Mouse (Mus musculus) layer of hippocampus, adult 2 months (tissue): ENCODE data around the gene Macrod2. TPM values are rescaled to one million over a fixed set of nuclear protein-coding genes. Genes with fewer than 3 reads are reported as not detected.
"Not testable (repeated sequence)": the region's sequence is repeated elsewhere in the genome, so short reads cannot be mapped to it uniquely, and the experiment has no call there.

Source experiments
- DNase-seq, 2 experiments: peaks; one replicate each; pipeline ENCODE4 v3.0.0; 2022; ENCODE audit warnings: low spot score in 2 of 2
- H3K27ac ChIP-seq: fragments of 200-600 bp; 2 replicates; pipeline ENCODE4 v1.8.1; 2022
- H3K4me3 ChIP-seq: fragments of 200-600 bp; 2 replicates; pipeline ENCODE4 v1.8.1; 2022; ENCODE audit warnings: mild to moderate bottlenecking
- CTCF ChIP-seq: fragments of 200-600 bp; conservative IDR thresholded peaks from 2 replicates; pipeline ENCODE4 v1.8.1; 2022; ENCODE audit warnings: antibody characterized with exemption, mild to moderate bottlenecking, moderate library complexity
- total RNA-seq, 2 experiments: library from RNA; stranded (reverse); gene quantifications; 2 replicates each; pipeline ENCODE4 v1.2.3; 2021

Macrod2 gene
- total RNA-seq, 2 experiments from 2014 or later: 47.4 to 55.5 TPM

DNA sequence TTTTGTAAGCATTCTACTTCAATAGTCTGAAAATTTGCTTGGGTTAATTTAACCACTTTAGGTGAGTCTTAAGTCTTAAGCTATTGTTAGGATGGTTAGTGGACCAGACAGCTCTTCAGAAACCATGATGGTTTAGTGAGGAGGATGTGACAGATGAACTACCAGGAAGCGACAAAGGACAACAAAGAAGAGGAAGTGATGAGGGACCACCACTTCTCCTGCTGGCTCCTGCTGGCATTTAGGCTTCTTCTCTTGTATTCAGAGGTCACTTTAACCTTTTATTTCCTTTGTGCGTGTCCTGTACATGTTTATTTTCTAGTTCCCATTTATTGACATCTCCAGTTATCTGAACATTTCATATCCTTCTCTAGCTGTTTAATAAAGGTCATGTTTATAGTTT lies 295.8 kb downstream of the Macrod2 start:
- no peak for TF ChIP-seq CTCF
- DNase-seq: no peak
- Histone ChIP-seq H3K4me3 (no peak overlapping the region), H3K27ac (no peak overlapping the region)

DNA sequence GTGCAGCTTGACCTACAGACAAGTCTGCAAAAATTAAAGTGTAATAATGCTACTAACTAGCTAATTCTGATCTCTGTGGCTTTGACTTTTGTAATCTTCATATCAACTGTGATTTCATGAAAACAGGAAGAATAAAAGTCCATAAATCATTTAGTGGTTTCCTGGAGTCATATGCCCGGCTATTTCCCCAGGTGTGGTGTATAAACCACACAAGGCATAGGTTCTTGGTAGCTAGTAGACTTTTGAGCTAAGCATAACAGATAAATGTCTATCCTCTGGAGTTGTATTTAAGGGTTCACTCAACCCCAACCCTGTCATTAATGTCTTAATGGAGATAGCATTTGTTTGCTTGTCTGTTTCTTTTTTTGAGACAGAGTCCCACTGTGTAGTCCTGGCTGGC lies 296.3 kb downstream of the Macrod2 start:
- H3K27ac ChIP-seq: no peak overlapping the region
- no peak for TF ChIP-seq CTCF
- DNase-seq: no peak

DNA sequence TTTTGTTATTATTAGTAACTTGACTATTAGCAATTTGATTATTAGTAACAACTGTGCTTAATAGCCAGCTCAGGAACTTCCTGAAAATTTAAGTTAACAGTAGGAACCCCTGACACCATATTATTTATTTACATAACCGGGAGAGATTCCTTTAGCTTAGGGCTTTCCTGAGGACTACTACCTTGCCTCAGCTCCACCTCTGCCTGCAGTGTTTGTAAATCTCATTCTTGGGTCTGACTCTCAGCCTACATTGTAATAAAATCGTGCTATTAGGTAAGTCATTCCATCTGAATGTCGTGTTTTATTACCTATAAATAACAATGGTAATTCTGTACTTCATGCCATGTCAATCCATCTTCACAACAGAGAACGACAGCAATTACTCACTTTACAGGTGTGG lies 297.4 kb downstream of the Macrod2 start:
- Histone ChIP-seq H3K27ac (no peak overlapping the region), H3K4me3 (no peak overlapping the region)
- DNase-seq: no peak
- no peak for TF ChIP-seq CTCF

More for the DNA sequence above, 296.3 kb downstream of the Macrod2 start:
- no peak overlapping the region for H3K4me3 ChIP-seq

DNA sequence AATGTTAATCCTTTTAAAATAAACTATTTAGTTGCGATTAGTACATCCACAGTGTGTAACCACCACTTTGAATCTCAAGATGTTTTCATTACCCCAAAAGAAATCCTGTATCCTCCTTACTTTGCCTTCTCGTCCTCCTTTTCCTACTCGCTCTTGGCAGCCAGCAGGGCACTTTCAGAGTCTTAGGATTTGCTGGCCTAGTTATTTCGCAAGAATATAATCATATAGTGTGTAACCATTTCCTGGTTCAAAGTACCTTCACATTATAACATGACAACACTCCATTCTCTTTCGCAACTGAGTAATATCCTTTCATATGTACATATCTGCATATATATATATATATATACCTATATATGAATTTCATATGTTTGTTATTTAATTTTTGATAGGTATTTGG lies 298.7 kb downstream of the Macrod2 start:
- Histone ChIP-seq H3K27ac (no peak overlapping the region), H3K4me3 (no peak overlapping the region)
- no peak for TF ChIP-seq CTCF
- no peak for DNase-seq

DNA sequence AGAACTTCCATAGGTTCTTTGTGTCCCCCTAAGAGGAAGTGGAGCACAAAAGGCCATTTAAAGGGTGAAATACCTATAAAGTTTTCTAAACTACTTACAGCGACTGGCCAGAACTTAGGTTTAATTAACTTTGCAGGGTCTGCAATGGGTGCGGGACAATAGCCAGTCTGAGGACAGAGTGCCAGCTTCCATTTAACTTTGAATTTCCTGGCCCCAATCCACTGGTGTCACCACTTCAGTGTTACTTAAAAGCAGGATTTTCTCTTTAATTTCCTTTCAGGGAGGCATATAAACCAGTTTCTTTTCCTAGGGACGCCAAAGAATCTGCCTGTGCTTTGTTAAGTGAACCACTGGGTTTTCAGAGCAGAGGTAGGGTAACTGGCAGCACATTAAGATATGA lies 303.5 kb downstream of the Macrod2 start:
- no peak overlapping the region for H3K4me3 ChIP-seq
- no peak for DNase-seq

DNA sequence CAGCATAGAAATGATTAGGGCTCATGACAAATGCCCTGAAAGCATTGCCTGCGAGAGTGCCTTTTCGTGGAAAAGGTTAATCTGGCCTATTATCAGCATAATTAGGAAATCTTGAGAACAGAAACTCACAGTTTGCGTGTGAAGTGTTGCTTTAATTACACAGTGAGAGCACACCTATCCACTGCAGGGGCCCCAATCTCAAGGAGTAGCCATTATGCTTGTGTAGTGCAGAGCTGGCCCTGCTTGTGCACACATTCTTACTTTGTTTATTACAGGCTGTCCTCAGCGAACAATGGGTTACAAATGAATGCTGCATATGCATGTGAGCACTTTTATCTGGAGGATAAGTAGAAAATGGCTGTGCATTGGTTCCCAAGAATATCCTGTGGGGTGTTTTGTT lies 308.3 kb downstream of the Macrod2 start:
- TF ChIP-seq CTCF: no peak
- no peak for DNase-seq
- Histone ChIP-seq H3K27ac (no peak overlapping the region), H3K4me3 (no peak overlapping the region)

More for the DNA sequence above, 303.5 kb downstream of the Macrod2 start:
- H3K27ac ChIP-seq: no peak overlapping the region
- TF ChIP-seq CTCF: no peak

DNA sequence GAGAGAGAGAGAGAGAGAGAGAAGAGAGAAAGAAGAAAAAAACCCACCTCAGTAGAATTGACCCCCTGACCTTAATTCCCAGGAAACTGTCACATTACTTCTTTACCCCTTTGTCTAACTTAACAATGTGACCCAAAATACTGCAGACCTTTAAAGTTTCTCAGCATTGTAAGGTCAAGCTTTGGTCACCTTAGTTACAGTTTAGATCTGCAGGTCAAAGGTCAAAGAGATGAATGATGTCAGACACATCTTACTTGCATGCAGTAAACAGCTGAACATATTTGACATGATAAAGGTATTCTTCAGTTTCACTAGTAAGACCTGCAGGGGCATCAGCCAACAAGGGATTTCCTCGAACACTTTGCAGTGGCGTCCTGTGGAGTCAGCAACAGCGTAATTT lies 309.0 kb downstream of the Macrod2 start:
- Histone ChIP-seq H3K27ac (no peak overlapping the region), H3K4me3 (no peak overlapping the region)
- no peak for TF ChIP-seq CTCF
- DNase-seq: no peak

DNA sequence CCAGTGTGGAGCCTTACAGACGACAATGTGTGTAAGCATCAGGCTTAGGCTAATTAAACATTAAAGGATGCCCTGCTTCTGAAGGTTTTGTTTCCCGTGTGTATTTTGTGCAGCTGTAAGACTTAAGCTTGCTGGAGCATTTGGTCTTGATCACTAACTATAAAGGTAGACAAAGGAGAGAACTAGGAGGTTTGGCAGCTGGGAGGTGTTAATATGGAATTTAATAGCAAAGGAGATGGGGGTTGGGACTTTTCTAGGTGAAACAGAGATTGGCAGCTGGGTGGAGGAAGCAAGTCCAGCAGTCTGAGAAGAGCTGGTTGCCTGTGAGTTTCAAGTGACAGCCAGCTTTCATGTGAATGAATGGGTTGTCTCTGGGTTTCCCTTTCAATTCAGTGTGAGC lies 310.2 kb downstream of the Macrod2 start:
- Histone ChIP-seq H3K27ac (no peak overlapping the region), H3K4me3 (no peak overlapping the region)
- no peak for DNase-seq
- no peak for TF ChIP-seq CTCF

DNA sequence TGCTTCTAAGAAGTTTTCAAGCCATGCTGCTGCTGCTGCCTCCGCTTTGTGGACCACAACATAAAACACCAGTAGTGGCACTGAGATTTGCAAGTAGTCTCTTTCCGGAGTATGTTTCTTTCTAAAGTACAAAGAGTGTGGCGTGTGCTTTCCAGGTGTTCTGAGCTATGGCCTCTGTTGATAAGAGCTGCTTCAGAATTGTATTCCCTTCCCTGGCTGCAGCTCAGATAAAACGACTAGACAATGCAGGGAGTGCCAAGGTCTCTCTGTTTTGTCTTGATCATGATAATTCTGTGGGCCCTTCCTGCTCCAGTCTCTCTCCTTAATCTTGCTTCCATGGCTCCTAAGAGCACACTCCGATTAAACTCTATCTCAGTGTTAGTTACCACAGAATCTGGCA lies 312.4 kb downstream of the Macrod2 start:
- TF ChIP-seq CTCF: no peak

DNA sequence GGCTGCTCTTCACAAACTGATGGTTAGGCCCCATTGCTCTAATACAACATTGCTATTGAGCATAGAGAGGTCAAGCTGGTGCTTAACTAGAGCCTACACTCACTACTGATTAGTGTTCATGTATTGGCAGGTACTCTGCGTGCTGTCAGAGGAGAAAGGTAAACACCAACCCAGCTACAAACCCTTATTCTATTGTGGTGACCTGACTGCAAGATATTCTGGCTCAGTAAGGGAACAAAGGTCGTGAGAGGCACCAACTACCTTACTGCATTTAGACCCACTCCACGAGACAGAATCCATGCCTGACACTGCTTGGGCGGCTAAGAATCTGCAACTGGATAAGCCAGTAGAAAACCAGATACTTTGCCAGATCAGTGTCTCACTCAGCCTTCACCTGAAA lies 320.7 kb downstream of the Macrod2 start:
- H3K27ac ChIP-seq: no peak overlapping the region
- no peak overlapping the region for H3K4me3 ChIP-seq
- no peak for TF ChIP-seq CTCF
- DNase-seq: no peak

More for the DNA sequence above, 312.4 kb downstream of the Macrod2 start:
- Histone ChIP-seq H3K27ac (no peak overlapping the region), H3K4me3 (no peak overlapping the region)
- DNase-seq: no peak

DNA sequence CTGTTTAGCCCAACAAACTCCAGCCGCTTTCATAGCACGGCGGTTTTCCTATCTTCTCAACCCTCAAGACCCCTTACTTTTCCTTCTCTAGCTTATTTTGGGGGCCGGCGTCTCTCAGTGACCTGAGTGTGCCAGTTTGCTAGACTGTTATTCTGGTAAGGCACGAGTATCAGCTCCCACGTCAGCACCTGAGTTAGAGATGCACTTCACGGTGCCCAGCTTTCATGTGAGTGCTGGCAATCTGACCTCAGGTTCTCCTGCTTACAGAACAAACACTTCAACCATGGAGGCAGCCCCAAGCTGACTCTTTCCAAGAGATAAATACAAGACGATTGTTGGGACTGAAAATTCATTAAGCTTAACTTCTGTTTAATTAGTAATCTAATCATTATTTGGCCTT lies 322.3 kb downstream of the Macrod2 start:
- no peak overlapping the region for H3K4me3 ChIP-seq
- H3K27ac ChIP-seq: no peak overlapping the region
- TF ChIP-seq CTCF: no peak
- no peak for DNase-seq

DNA sequence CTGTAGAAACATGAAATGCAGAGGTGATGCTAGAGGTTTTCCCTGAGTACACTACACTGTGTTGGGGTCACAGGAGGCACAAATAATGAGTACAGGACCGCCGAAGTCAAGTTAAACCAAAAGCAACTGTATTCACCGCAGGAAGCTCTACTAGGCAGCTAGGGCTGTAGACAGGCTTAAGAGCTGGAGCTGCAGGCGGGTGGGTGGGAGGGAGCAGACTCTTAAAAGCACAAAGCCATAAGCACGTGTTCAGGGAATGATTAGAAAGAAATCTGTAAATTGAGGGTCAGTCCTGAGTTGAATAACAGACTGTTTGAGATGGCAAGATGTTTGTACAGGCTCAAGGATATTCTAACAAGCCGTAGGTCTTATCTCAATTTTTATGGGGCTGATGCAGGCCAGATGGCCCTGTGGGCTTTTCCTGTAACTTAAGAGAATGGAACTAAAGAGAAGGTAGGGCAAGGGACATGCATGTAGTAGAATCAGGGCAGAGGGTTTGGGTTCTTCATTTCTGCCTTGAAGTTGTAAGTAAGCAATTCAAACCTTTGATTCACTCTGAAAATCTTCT lies 337.6 kb downstream of the Macrod2 start:
- DNase-seq: no peak
- no peak overlapping the region for H3K27ac ChIP-seq
- no peak for TF ChIP-seq CTCF
- H3K4me3 ChIP-seq: no peak overlapping the region

DNA sequence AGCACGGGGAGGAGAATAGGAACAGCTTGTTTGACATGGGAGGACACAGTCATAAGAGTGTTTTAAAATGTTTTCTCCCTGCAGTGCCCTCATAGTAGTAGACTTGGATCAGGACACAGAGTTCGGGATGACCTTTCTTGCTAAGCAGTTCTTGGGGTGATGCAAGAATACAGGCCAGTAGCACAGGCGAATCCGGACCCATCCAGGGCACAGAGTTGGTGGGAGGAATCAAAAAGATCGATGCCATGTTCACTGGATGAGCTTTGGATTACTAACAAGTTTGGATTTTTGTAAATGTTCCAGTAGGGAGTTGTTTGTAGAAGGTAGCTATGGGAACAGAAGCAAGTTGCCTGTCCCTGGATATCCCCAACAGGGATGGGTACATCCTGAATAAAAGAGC lies 345.4 kb downstream of the Macrod2 start:
- Histone ChIP-seq H3K4me3 (no peak overlapping the region), H3K27ac (no peak overlapping the region)
- TF ChIP-seq CTCF: no peak
- no peak for DNase-seq

DNA sequence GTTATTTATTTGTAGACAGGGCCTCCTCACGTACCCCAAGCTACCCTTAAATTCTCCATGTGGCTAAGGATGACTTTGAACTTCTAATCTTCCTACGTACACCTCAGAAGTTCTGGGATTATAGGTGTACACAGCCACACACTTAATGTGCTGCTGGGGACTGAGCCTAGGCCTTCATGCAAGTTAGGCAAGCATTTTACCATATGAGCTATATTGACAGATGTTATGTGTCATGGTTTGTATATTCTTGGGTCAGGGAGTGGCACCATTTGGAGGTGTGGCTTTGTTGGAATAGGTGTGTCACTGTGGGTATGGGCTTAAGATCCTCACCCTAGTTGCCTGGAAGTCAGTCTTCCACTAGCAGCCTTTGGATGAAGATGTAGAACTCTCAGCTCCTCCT lies 347.8 kb downstream of the Macrod2 start:
- DNase-seq, H3K27ac ChIP-seq, H3K4me3 ChIP-seq: not testable (repeated sequence)

DNA sequence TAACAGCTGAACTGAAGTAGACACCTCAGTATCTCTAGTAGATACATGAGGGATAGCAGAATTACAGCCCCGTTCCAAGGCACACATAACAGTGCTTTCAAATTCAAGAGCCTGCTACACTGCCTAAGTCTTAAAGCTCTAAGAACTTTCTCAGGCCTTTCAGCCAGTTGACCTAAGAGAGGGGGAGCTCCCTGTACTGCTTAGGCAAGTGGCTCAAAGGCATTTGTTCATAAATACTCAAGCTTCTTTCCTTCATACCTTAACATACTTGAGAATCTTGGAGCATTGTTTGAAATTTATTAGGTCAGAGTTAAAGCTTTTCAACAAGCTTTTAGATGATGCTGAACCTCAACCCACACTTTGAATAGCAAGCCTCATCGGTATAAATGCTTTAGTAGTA lies 363.8 kb downstream of the Macrod2 start:
- DNase-seq: no peak
- H3K4me3 ChIP-seq: no peak overlapping the region
- TF ChIP-seq CTCF: no peak
- no peak overlapping the region for H3K27ac ChIP-seq
